Comparison of ENCODE assay signal across 21 mouse cellular contexts in genomic region chr12:45744619-45745018, GRCm38 (mm10).
"Had no signal": no experiment of that assay in that cellular context is flagged by ENCODE, and none has a peak within 500 bp of the region (broad histone marks: within the 10 kb centered on the region; RNA-seq: fewer than 3 reads in every experiment).

No protein-coding gene starts in this region.

- DNase-seq: cerebellum, adult 8-10 months; cerebellum, adult 9-10 months; cerebellum, adult 9-11 months; cerebellum, postnatal 10 days; cerebellum, postnatal 14 days; cerebellum, postnatal 25 days; cerebellum, postnatal 36 days; embryo, embryonic 11 days; forebrain, postnatal 0 days; gastrocnemius, adult 2 months; gastrocnemius, postnatal 10 days; gastrocnemius, postnatal 14 days; gastrocnemius, postnatal 25 days; gastrocnemius, postnatal 36 days; heart, adult 11 months; heart, adult 18-20 months; heart, adult 2 months had no signal

- ATAC-seq: forebrain, embryonic 13.5 days; forebrain, embryonic 14.5 days; forebrain, embryonic 15.5 days; forebrain, embryonic 16.5 days; forebrain, postnatal 0 days had no signal
